Mouse (Mus musculus) intestine, embryonic 16.5 days (tissue): ENCODE measurements around the gene Defb47. TPM values are rescaled to one million over a fixed set of nuclear protein-coding genes. Genes with fewer than 3 reads are reported as not detected.

ENCODE experiments used
- ATAC-seq: fragments of 200-750 bp; cut with Nextera tagmentation; 2 replicates; pipeline ENCODE4 v1.8.0; 2017; ENCODE audit warnings: moderate TSS enrichment, moderate library complexity
- H3K27ac ChIP-seq: fragments of 300-500 bp; sonication (generic); 2 replicates; pipeline ENCODE4 v1.5.1; 2014; ENCODE audit warnings: mild to moderate bottlenecking, low read length
- H3K27me3 ChIP-seq: fragments of 300-500 bp; sonication (generic); replicated peaks from 2 replicates; pipeline ENCODE4 v1.6.1; 2014; ENCODE audit warnings: low read length, control low read depth, mixed read lengths; ENCODE audit not compliant: control insufficient read depth, insufficient read depth
- H3K36me3 ChIP-seq: fragments of 300-500 bp; sonication (generic); 2 replicates; pipeline ENCODE4 v1.6.1; 2014; ENCODE audit warnings: low read length, control low read depth; ENCODE audit not compliant: control insufficient read depth, insufficient read depth
- H3K4me1 ChIP-seq: fragments of 300-500 bp; sonication (generic); 2 replicates; pipeline ENCODE4 v1.6.1; 2014; ENCODE audit warnings: low read length, control low read depth, mixed read lengths; ENCODE audit not compliant: control insufficient read depth, insufficient read depth
- H3K4me2 ChIP-seq: fragments of 300-500 bp; sonication (generic); 2 replicates; pipeline ENCODE4 v1.6.1; 2014; ENCODE audit warnings: low read depth, low read length, control low read depth
- H3K4me3 ChIP-seq: fragments of 300-500 bp; sonication (generic); 2 replicates; pipeline ENCODE4 v1.5.1; 2014; ENCODE audit warnings: mild to moderate bottlenecking, low read length
- H3K9ac ChIP-seq: fragments of 300-500 bp; sonication (generic); 2 replicates; pipeline ENCODE4 v1.6.1; 2014; ENCODE audit warnings: low read depth, low read length
- H3K9me3 ChIP-seq: fragments of 300-500 bp; sonication (generic); 2 replicates; pipeline ENCODE4 v1.6.1; 2016; ENCODE audit warnings: low read length, control low read depth; ENCODE audit not compliant: control insufficient read depth
- WGBS: fragments of 180-500 bp; shearing (Covaris S2); extraction: QIAGEN DNeasy Blood & Tissue Kit; methylation state at CpG from one replicate; pipeline ENCODE4 v1.1.7; 2014; 5-methylcytosine and 5-hydroxymethylcytosine counted together
- polyA plus RNA-seq: library from polyadenylated mRNA; unstranded; fragments of >200 nt; fragmentation: Nextera tagmentation; extraction: Ambion mirVana; gene quantifications from 2 replicates; pipeline ENCODE4 v1.2.1, GENCODE M21; 2015

Gene Defb47
- polyA plus RNA-seq, 1 experiment from 2014 or later = not detected

DNA sequence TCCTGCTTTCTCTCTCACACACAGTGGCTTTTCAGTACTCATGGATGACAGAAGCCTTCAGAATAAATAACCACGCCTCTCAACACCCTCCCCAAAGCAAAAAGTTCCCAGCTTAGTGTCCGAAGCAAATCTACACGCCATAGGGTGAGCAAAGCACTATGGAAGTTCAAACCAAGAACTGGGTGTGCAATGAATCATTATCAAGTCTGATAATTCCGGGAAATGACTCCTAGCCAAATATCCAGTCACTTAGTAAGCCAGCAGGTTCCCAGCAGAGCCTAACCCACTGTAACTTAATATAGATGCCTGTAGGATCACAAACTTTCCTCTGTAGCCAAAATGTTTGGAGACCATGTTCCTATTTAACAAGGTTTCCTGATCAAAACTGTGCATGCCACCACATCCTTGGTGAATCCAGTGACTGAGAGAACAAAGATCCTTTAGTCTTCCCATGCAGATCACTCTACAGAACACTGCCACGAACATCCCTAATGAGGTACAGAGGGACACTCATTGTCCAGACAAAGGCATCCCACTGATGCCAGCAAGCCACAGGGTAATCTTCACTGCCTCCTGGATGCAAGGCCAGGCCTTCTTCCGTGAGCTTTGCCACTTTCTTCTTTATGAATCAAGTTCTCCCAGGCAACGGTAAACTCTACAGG, 5.9 kb upstream of the Defb47 start:
- Histone ChIP-seq H3K9ac (no peak overlapping the region), H3K27me3 (no peaks in the 10 kb centered on the region), H3K36me3 (no peaks in the 10 kb centered on the region), H3K4me2 (no peak overlapping the region), H3K9me3 (no peaks in the 10 kb centered on the region), H3K27ac (no peak overlapping the region), H3K4me1 (no peaks in the 10 kb centered on the region), H3K4me3 (no peak overlapping the region)
- 74% methylated on average over 7 of the region's 7 CpGs for WGBS
- ATAC-seq = no peak

DNA sequence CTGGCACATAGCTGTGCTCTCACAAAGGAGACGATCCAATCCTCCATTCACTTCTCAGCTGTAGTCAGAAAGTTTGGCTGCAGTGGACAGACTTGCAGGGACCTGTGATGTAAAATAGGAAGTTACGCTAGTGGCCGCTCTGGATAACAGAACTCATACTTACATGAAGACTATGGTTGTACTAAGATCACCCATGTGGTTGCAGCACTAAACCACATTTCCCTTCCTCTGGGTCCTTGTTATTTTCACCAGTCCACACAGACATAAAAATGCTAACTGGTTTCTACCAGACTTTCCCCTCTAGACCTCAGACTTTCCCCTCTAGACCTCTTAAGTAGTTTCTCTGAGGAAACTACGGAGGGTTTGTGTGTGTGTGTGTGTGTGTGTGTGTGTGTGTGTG, 1.1 kb downstream of the Defb47 start:
- WGBS = 82% methylated on average over 4 of the region's 4 CpGs
- no peak for ATAC-seq
- no peak overlapping the region for H3K9ac ChIP-seq
- no peaks in the 10 kb centered on the region for H3K36me3 ChIP-seq
- H3K27ac ChIP-seq = no peak overlapping the region
- no peak overlapping the region for H3K4me3 ChIP-seq
- no peaks in the 10 kb centered on the region for H3K9me3 ChIP-seq
- no peak overlapping the region for H3K4me2 ChIP-seq
- no peaks in the 10 kb centered on the region for H3K4me1 ChIP-seq
- H3K27me3 ChIP-seq = no peaks in the 10 kb centered on the region

DNA sequence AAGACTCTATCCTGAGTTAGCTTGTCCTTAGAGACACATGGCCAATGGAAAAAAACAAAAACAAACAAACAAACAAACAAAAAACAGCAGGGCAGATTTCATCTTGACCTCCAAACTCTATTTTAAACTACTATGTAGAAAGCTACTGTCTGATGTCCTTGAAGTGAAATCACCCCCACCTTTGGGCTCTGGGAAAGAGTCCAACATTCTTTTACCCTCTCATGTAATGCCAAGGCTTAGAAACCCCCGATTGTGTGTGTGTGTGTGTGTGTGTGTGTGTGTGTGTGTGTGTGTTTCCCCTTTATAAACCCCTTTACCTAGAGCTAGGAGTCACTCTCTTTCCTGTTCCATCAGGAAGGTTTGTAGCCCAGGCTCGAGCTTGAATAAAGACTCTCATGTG, 4.7 kb downstream of the Defb47 start:
- no peak overlapping the region for H3K4me2 ChIP-seq
- WGBS = 67% methylated on average over 2 of the region's 2 CpGs
- no peak for ATAC-seq

DNA sequence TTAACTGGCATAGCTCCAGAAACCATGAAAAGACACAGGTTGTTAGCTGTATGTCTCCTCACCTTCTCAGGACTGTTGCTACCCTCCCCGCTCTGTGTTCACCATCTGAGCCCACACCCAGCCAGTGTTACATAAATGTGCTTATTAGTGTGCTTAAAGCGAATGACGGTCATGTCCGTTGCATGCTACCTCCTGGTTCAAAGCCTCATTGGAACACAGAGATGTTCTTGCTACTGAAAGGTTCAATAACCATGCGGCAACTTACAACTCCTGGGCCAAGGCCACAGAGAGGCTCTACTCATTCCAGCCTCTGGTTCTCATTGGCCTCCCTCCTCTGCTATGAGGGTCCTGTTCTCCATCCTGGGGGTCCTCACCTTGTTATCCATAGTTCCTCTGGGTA, 13.6 kb downstream of the Defb47 start, which contains the start of gene Defb43:
Gene Defb43, plus strand, starts transcription at position 301 of the 400 bp plus-strand sequence.
- H3K4me3 ChIP-seq = no peak within 1 kb of the TSS
- no peaks in the 10 kb centered on the region for H3K27me3 ChIP-seq
- 95% methylated on average over 5 of the region's 5 CpGs for WGBS
- H3K36me3 ChIP-seq = no peaks in the 10 kb centered on the region
- no peak within 1 kb of the TSS for H3K27ac ChIP-seq
- no peak within 1 kb of the TSS for H3K4me2 ChIP-seq
- H3K4me1 ChIP-seq = no peaks in the 10 kb centered on the region
- no peak for ATAC-seq
- no peak within 1 kb of the TSS for H3K9ac ChIP-seq
- no peaks in the 10 kb centered on the region for H3K9me3 ChIP-seq

More for the DNA sequence above, 4.7 kb downstream of the Defb47 start:
- Histone ChIP-seq H3K9ac (no peak overlapping the region), H3K4me3 (no peak overlapping the region), H3K36me3 (no peaks in the 10 kb centered on the region), H3K27me3 (no peaks in the 10 kb centered on the region), H3K4me1 (no peaks in the 10 kb centered on the region), H3K9me3 (no peaks in the 10 kb centered on the region), H3K27ac (no peak overlapping the region)

DNA sequence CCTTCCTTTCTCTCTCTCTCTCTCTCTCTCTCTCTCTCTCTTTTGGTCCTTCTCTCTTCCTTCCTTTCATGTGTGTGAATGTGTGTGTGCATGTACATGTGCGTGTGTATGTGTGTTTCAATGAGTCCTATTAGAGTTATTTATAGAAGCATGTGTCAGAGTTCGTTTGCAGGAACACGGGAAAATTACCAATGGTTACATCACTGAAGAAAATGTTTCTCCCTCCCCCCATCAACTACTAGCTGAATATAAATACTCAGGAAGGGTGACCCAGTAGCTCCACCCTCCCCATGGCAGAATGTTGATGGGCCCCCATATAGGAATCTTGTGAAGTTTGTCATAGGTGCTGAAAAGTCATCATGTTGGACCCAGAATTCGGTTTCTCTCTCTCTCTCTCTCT, 15.2 kb downstream of the Defb47 start:
- Histone ChIP-seq H3K27me3 (no peaks in the 10 kb centered on the region), H3K9me3 (no peaks in the 10 kb centered on the region), H3K4me2 (no peak overlapping the region), H3K36me3 (no peaks in the 10 kb centered on the region), H3K27ac (no peak overlapping the region), H3K4me1 (no peaks in the 10 kb centered on the region), H3K4me3 (no peak overlapping the region), H3K9ac (no peak overlapping the region)
- 73% methylated on average over 4 of the region's 4 CpGs for WGBS
- ATAC-seq = no peak

DNA sequence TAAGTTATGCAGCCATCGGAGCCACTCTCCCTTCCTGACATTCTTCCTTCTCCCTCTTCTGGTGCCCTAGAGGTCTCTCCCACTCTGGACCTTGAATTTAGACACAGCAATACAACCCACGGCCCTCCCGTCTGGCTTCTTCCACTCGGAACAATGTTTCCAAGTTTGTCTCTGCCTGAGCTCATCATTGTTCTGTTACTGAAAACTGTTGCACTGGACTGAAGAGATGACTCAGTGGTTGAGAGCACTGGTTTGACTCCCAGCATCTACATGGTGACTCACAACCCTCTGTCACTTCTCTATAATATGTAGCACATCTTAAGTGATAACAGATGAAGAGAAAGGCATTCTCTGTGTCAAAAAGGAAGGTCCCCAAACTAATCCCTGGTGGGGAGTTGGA, 16.8 kb downstream of the Defb47 start:
- Histone ChIP-seq H3K4me2 (no peak overlapping the region), H3K9ac (no peak overlapping the region), H3K9me3 (no peaks in the 10 kb centered on the region), H3K27me3 (no peaks in the 10 kb centered on the region), H3K4me1 (no peaks in the 10 kb centered on the region), H3K27ac (no peak overlapping the region), H3K36me3 (no peaks in the 10 kb centered on the region), H3K4me3 (no peak overlapping the region)
- no peak for ATAC-seq
- 85% methylated on average over 4 of the region's 4 CpGs for WGBS

DNA sequence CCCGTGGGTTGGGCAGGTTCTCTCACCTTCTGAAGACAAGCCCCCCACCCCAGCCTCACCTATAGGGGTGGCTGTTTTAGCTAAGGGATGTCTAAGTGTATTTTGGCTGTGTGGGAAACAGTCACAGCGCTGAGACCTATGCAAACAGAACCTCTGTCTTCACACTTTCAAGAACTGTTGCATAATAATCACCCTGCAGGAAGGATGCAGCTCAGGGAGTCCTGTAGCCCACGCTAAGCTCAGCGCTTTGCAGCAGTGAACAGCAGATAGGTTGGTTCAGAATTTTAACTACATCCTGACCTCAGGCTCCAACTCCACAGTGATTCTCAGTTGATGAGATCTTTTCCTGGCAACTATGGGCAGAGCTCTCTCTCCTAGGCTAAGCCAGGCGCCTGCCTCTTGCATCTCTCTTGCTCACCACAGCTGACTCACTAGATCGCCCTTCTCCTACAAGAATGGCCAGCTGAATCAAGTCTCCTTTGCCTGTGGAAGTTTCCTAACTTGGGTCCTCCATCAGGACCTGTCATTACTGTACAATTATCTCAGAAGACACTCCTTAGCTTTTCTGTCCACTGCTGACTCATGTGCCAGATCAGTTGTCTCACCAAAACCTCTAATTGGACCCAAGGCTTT, 22.8 kb downstream of the Defb47 start:
- WGBS = 49% methylated on average over 6 of the region's 6 CpGs
- no peaks in the 10 kb centered on the region for H3K4me1 ChIP-seq

DNA sequence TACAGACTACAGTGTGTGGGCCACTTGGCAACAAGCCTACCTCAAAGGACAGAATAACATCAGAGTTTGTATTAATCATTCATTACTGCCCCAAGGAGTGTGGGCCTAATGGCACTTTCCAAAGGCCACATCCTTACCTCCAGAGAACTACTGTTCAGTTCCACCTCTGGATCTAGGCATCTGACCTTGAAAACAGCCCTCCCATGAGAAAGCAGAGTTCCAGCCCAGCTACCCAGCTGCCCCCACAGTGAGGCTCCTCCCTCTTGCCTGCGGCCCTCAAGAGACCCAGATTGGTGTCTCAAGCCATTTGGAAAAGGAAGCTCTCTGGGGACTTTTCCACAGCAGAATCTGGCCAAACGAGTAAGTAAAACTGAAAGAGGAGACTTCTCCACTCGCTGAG, 48.8 kb downstream of the Defb47 start, which contains the start of gene Defb42:
Gene Defb42, plus strand, starts transcription at position 301 of the 400 bp plus-strand sequence.
- Histone ChIP-seq H3K36me3 (no peaks in the 10 kb centered on the region), H3K4me3 (no peak within 1 kb of the TSS), H3K27ac (no peak within 1 kb of the TSS), H3K4me1 (no peaks in the 10 kb centered on the region), H3K9ac (no peak within 1 kb of the TSS), H3K9me3 (no peaks in the 10 kb centered on the region), H3K4me2 (no peak within 1 kb of the TSS), H3K27me3 (no peaks in the 10 kb centered on the region)
- ATAC-seq = no peak
- 71% methylated on average over 3 of the region's 3 CpGs for WGBS

More for the DNA sequence above, 22.8 kb downstream of the Defb47 start:
- Histone ChIP-seq H3K27me3 (no peaks in the 10 kb centered on the region), H3K9ac (no peak overlapping the region), H3K27ac (no peak overlapping the region), H3K4me2 (no peak overlapping the region), H3K9me3 (no peaks in the 10 kb centered on the region), H3K4me3 (no peak overlapping the region), H3K36me3 (no peaks in the 10 kb centered on the region)
- ATAC-seq = no peak

DNA sequence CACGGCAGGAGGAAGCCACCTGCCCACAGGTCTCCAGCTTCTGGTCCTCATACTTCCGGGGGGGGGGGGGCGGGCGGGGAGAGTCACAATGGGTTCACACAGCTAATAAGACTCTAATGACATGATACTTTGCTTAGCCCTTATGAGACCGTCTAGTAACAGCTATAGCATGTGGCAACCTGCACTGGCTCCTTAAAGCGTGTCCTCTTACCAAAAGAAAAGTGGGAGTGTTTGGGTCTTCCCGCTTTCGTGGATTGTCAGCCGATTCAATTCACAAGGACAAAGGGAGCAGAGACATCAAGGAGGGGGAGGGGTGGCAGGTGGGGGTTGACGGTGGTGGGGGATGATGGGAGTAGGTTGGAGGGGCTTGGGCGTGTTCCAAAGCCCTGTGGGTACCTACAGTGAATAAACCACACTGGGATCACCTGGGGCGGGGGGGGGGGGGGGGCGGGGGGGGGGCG, 52.1 kb downstream of the Defb47 start, which contains the start of gene Defb30:
Gene Defb30, minus strand, starts transcription at position 51 of the 461 bp plus-strand sequence.
- ATAC-seq = no peak
- Histone ChIP-seq H3K9ac (no peak within 1 kb of the TSS), H3K36me3 (no peaks in the 10 kb centered on the region), H3K4me2 (no peak within 1 kb of the TSS), H3K27ac (no peak within 1 kb of the TSS), H3K9me3 (no peaks in the 10 kb centered on the region), H3K4me1 (no peaks in the 10 kb centered on the region), H3K27me3 (no peaks in the 10 kb centered on the region), H3K4me3 (no peak within 1 kb of the TSS)
- WGBS = 77% methylated on average over 10 of the region's 14 CpGs
